Mouse (Mus musculus) left cerebral cortex, postnatal 14 days (tissue): ENCODE data around the gene Golim4. TPM values are rescaled to one million over a fixed set of nuclear protein-coding genes. Genes with fewer than 3 reads are reported as not detected.

Experiments
- DNase-seq, 2 experiments: peaks; one replicate each; pipeline ENCODE4 v3.0.0; 2021 to 2022; ENCODE audit warnings: low spot score in 2 of 2, mixed read lengths in 1 of 2
- intact Hi-C: fragments of 180-260 bp; cut with DNase I; formaldehyde crosslinking; loops from one replicate; pipeline ENCODE4 v1.15.1; 2025
- total RNA-seq, 2 experiments: library from RNA; stranded (reverse); gene quantifications; 2 replicates each; pipeline ENCODE4 v1.2.3; 2021

The Golim4 gene
- total RNA-seq, 2 experiments from 2014 or later, result 17.7 to 19.1 TPM

GRCm38 (mm10) chr3:75834827-75835226, 121.9 kb downstream of the Golim4 start:
- DNase-seq, result no peak
- intact Hi-C loops, result no loop called here

Other genes starting within 250 kb of the Golim4 start
- not detected for gene Gm29133, start 208.8 kb downstream of the Golim4 start, total RNA-seq
- 10 to 100 TPM; 20.6 to 25.8 TPM for gene Fstl5, start 117.3 kb upstream of the Golim4 start, total RNA-seq